Mouse (Mus musculus) forebrain, embryonic 13.5 days (tissue): ENCODE measurements around the gene Serpinb8. TPM values are rescaled to one million over a fixed set of nuclear protein-coding genes. Genes with fewer than 3 reads are reported as not detected.

ENCODE experiments used
- polyA plus RNA-seq: library from polyadenylated mRNA; unstranded; fragments of >200 nt; fragmentation: Nextera tagmentation; extraction: Ambion mirVana; gene quantifications from 2 replicates; pipeline ENCODE4 v1.2.1, GENCODE M21; 2015

Gene Serpinb8
- polyA plus RNA-seq, 1 experiment from 2014 or later = 0.23 TPM

Other genes with a start within 250 kb of the Serpinb8 start
- gene Serpinb11, start 228.8 kb upstream of the Serpinb8 start, polyA plus RNA-seq = not detected in 2 replicates
- gene Serpinb7, start 190.4 kb upstream of the Serpinb8 start, polyA plus RNA-seq = not detected in 2 replicates
- gene Serpinb2, start 78.6 kb upstream of the Serpinb8 start, polyA plus RNA-seq = 1.0 and 1.5 TPM in 2 replicates